Mouse (Mus musculus) forelimb bud, embryonic 11.5 days (tissue): ENCODE measurements around the gene Cyp8b1.

Experiments used
- DNase-seq: peaks from one replicate; pipeline ENCODE4 v3.0.0-alpha.2; 2012; ENCODE audit warnings: low read depth, low spot score

Cyp8b1 gene

GRCm38 (mm10) chr9:121916102-121916501 lies at the start of gene Cyp8b1:
Gene Cyp8b1 (minus strand): TSS chr9:121916305.
- no peak for DNase-seq

GRCm38 (mm10) chr9:121964941-121965340 lies 48.8 kb upstream of the Cyp8b1 start:
- DNase-seq, result no peak

DNA sequence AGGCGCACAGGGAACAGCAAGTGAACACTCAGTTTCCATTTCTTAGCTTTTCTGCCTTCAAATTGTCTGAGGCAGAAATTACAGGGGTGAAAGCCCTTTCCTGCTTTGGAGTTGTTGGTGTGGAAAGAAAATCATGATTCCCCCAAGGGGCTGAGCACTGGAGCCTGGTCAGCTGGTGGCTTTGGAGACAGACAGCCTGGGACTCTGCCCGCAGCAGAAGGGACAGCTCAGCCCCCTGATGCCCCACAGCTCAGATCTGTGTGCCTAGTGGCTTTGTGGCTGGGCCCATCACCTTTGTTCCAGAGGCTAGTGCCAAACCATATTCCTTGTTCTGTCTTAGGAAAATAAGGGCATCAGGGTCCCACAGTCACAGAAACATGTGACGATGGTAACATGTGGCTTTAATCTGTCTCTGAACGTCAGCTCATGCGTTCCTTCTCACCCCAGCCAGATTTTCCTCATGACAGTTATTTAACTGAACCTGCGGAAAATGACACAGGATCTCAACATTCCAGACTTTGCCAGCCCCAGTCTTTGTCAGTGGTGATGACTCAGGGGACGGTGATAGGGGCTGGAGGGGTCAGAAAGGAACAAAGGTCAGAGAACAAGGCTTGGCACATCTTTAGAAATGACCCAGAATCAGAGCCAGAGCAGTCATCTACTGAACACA lies 44.0 kb upstream of the Cyp8b1 start:
- DNase-seq, result peak; percentile 33

DNA sequence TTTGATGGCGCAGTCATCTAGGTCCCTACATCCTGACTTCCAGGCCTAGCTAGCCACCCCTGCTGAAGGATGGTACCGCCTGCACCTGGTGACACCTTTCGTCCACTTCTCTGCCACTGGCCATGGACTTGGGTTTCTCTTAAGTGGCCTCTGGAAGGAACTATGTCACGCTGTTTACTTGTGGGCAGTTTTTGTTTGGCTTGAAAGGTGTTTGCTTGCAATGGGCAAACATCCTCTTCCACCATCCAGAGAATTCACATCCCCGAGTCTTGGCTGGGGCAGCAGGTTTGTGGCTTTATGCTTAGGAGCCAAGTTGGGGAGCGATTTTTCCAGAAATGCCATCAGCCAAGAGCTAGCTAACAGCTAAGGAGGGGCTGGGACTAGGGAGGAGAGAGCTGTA lies 36.5 kb upstream of the Cyp8b1 start:
- no peak for DNase-seq

GRCm38 (mm10) chr9:121951114-121951423 lies 35.0 kb upstream of the Cyp8b1 start:
- no peak for DNase-seq

DNA sequence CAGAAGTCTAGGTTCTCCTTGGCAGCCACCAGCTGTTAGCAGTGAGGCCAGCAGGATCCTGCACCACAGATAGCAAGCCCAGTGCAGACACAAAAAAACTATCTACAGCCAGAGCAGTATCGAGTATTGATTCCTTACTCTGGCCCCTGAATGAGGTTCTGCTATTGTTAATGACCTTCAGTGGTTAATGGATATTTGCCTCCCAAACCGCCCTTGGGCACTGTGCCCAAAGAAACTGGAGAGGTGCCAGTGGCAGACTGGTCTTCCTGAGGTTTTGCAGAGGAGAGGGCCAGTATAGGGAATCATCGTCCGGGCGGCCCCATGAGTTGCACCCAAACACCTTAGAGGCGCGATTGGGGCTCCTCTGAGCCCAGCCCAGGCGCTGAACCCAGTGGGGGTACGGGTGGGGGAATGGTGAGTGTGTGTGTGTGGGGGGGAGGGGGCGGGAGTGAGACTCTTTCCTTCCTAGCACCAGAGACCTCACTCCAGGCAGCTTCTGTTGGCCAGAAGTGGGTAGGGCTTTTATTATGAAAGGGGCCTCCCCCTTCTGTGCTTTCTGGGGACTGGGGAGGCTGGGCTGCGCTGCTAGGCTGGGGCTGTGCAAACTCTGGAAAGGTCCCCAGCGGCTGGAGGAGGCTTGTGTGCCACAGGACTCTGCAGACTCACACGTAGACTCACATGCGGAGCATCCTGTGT lies 34.5 kb upstream of the Cyp8b1 start, which contains the start of gene Fam198a:
Gene Fam198a (plus strand): TSS at position 571 of the 696 bp plus-strand sequence.
- DNase-seq, result no peak

DNA sequence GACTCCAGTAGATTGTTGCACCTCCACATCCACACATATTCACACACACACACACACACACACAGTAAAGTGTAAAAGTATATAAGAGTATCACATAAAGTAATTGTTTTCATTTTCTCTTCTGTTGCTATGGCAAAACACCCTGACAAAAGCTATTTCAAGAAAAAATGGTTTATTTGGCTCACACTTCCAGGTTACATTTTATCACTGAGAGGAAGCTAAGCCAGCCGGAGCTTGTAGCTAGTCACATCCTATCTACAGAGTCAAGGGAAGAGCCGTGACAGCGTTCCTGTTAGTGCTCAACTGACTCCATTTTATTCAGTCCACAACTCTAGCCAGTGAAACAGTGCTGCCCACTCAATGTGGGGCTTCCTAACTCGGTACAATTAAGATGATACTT lies 32.3 kb upstream of the Cyp8b1 start:
- DNase-seq, result no peak

- peak; percentile 31 for DNase-seq
Observed at GRCm38 (mm10) chr9:121947784-121948183, 31.7 kb upstream of the Cyp8b1 start.

DNA sequence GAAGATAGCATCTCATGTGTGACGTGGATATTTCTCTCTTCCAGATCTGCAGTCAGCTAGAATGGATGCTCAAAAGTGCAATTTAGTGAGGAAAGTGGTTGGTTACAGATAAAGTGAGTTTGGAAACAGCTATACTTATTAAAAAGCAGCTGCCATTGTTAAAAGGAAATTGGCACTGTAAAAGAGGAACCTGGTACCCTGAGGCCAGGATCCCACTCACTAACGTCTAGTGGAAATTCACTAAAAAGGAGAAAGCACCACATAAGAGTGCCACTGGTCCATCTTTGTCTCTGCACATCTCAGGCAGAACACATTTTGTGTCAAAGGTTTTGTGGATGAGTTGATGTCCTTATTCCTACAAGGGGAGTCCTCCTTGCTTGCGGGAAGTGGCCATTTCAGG lies 27.5 kb upstream of the Cyp8b1 start:
- no peak for DNase-seq

DNA sequence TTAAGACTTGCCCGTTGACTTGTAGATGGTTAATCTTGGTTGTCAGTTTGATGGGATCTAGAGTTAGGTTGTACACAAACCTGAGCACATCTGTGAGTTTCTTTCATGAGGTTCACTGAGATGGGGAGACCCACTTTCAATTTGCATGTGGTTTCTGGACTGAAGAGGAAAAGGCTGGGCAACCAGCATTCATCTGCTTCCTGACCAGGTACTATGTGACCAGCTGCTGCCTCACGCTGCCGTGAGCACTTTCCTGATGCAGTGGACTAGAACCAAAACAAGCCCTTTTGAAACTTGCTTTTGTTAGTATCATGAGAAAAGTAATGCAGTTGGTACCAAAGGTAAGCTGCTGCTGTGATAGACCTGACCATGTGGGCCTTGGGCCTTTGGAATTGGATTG lies 26.9 kb upstream of the Cyp8b1 start:
- DNase-seq, result no peak

DNA sequence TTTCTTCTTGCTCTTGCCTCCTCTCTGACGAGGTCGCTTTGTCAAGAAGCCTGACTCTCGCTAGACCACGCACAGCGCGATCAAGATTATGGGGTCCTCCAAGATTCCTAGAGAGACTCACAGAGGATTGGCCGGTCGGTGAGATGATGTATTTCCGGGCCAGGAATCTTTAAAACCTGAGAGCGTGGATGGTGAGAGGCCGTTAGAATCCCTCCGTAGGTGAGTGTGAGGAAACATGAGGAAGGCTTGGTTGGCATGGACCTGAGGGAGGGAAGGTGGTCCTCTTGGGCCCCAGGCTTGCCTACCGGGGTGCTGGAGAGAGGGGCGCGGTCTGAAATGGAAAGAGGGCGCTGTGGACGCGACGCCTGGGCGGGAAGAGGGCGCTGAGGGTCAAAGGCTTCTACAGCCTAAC lies 21.8 kb upstream of the Cyp8b1 start:
- peak; percentile 64 for DNase-seq

GRCm38 (mm10) chr9:121937451-121937864 lies 21.4 kb upstream of the Cyp8b1 start:
- DNase-seq, result peak; percentile 10

GRCm38 (mm10) chr9:121936952-121937351 lies 20.8 kb upstream of the Cyp8b1 start:
- peak; percentile 30 for DNase-seq

DNA sequence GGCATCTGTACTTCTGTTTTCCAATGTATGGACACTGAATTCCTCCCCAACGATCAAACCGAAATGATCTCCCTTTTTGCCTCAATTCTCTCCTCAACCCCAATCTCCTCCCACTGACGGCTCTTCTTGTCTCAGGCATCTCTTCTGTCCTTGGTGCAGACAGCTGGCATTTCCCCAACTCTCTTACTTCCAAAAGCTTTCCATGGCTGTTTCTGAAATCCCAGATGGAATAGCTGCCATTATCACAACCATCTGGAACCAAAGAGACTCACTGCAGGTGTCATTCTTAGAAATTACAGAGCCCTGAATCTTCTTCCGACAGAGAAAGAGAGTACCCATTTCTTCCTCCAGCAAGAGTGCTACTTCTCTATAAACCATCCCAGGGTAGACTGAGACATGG lies 18.8 kb upstream of the Cyp8b1 start:
- no peak for DNase-seq

- DNase-seq, result peak; percentile 35
Observed at GRCm38 (mm10) chr9:121928498-121928897, 12.4 kb upstream of the Cyp8b1 start.

- no peak for DNase-seq
Observed at GRCm38 (mm10) chr9:121927721-121928120, 11.6 kb upstream of the Cyp8b1 start.

DNA sequence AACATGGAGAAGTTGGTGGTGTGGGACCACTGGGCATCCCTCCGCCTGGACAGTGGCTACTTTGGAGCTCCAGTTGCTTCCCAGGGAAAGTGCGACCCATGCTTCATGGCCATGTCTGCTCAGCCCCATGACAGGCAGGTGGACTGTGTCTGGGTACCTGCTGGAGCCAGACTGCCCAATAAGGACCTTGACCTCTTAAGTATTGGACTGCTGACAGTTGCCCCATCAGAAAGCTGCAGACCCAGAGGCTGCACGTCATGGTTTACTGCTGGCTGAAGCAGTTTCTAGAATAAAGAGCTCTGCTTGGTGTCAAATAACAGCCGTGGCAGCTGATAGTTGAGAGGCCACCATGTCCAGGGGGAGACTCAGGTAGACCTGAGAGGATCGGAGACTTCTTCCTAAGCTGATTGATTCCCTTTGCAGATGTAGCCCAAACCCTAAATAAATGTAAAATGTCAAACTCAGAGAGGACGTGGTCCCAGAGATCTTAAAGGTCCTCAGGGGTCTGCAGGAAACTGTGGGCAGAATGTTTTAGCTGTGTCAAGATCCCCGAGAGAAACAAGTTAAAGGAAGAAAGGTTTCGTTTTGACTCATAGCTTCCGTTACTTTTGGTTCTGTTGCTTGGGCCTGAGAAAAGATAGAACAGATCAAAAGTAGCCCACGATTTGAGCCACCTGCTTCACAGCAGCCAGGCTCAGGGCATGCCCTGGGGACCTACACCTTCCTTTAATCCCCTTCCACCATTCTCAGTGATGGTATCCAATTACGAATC lies 10.7 kb upstream of the Cyp8b1 start:
- DNase-seq, result peak; percentile 6

- no peak for DNase-seq
Observed at GRCm38 (mm10) chr9:121925959-121926358, 9.9 kb upstream of the Cyp8b1 start.

GRCm38 (mm10) chr9:121924901-121925560 lies 8.9 kb upstream of the Cyp8b1 start:
- no peak for DNase-seq

GRCm38 (mm10) chr9:121923906-121924305 lies 7.8 kb upstream of the Cyp8b1 start:
- no peak for DNase-seq

GRCm38 (mm10) chr9:121923443-121923842 lies 7.3 kb upstream of the Cyp8b1 start:
- no peak for DNase-seq

GRCm38 (mm10) chr9:121919027-121919501 lies 3.0 kb upstream of the Cyp8b1 start:
- no peak for DNase-seq
